Mouse (Mus musculus) layer of hippocampus, adult 9-10 months (tissue): ENCODE results near the gene Mrpl38.

Experiments
- DNase-seq: peaks from one replicate; pipeline ENCODE4 v3.0.0; 2022; ENCODE audit warnings: low spot score

Mrpl38 gene

GRCm38 (mm10) chr11:116138468-116139138, at the start of gene Mrpl38:
TSS of gene Mrpl38 (minus strand) at chr11:116138868.
- DNase-seq, result peak; percentile 83

GRCm38 (mm10) chr11:116187226-116187930, 48.7 kb upstream of the Mrpl38 start:
- DNase-seq, result no peak

GRCm38 (mm10) chr11:116186360-116186759, 47.7 kb upstream of the Mrpl38 start:
- no peak for DNase-seq

- no peak for DNase-seq
These were observed 47.2 kb upstream of the Mrpl38 start for GRCm38 (mm10) chr11:116185836-116186235.

- DNase-seq, result no peak
These were observed 39.9 kb upstream of the Mrpl38 start for GRCm38 (mm10) chr11:116178411-116179121.

GRCm38 (mm10) chr11:116176010-116176409, 37.3 kb upstream of the Mrpl38 start:
- no peak for DNase-seq

- DNase-seq, result no peak
These were observed 36.2 kb upstream of the Mrpl38 start for GRCm38 (mm10) chr11:116174775-116175448.

- DNase-seq, result no peak
These were observed 33.3 kb upstream of the Mrpl38 start for GRCm38 (mm10) chr11:116171959-116172358.

GRCm38 (mm10) chr11:116170003-116170800, 31.5 kb upstream of the Mrpl38 start:
- no peak for DNase-seq

GRCm38 (mm10) chr11:116169214-116169613, 30.5 kb upstream of the Mrpl38 start:
- DNase-seq, result no peak

GRCm38 (mm10) chr11:116167884-116168439, 29.3 kb upstream of the Mrpl38 start, which contains the start of gene Fbf1:
TSS of gene Fbf1 (minus strand) at chr11:116168166.
- DNase-seq, result peak; percentile 91

GRCm38 (mm10) chr11:116167232-116167631, 28.6 kb upstream of the Mrpl38 start:
- DNase-seq, result no peak

GRCm38 (mm10) chr11:116163002-116163401, 24.3 kb upstream of the Mrpl38 start:
- no peak for DNase-seq

GRCm38 (mm10) chr11:116162146-116162545, 23.5 kb upstream of the Mrpl38 start:
- DNase-seq, result no peak

GRCm38 (mm10) chr11:116161312-116161711, 22.6 kb upstream of the Mrpl38 start:
- no peak for DNase-seq

- no peak for DNase-seq
These were observed 12.3 kb upstream of the Mrpl38 start for GRCm38 (mm10) chr11:116150960-116151359.

GRCm38 (mm10) chr11:116149341-116149740, 10.7 kb upstream of the Mrpl38 start:
- DNase-seq, result no peak

- DNase-seq, result no peak
These were observed 10.1 kb upstream of the Mrpl38 start for GRCm38 (mm10) chr11:116148761-116149221.

GRCm38 (mm10) chr11:116146294-116146985, 7.8 kb upstream of the Mrpl38 start:
- DNase-seq, result no peak
